Mouse (Mus musculus): ENCODE results near the gene Creb3l2.
"Not testable (repeated sequence)": the region's sequence is repeated elsewhere in the genome, so short reads cannot be mapped to it uniquely, and the experiment has no call there.

Gene Creb3l2

GRCm38 (mm10) chr6:37409829-37410228, 32.1 kb downstream of the Creb3l2 start:
- DNase-seq (ENCODE audit: low read depth), result peak; percentile 17

- DNase-seq (ENCODE audit: low read depth), result no peak
Observed at GRCm38 (mm10) chr6:37407876-37408275, 34.1 kb downstream of the Creb3l2 start.

- no peak for DNase-seq (ENCODE audit: low read depth)
Observed at GRCm38 (mm10) chr6:37406903-37407302, 35.0 kb downstream of the Creb3l2 start.

GRCm38 (mm10) chr6:37406018-37406417, 35.9 kb downstream of the Creb3l2 start:
- no peak for DNase-seq (ENCODE audit: low read depth)

- DNase-seq (ENCODE audit: low read depth), result no peak
Observed at GRCm38 (mm10) chr6:37404325-37404724, 37.6 kb downstream of the Creb3l2 start.

- DNase-seq (ENCODE audit: low read depth), result no peak
Observed at GRCm38 (mm10) chr6:37401928-37402327, 40.0 kb downstream of the Creb3l2 start.

- DNase-seq (ENCODE audit: low read depth), result no peak
Observed at GRCm38 (mm10) chr6:37400866-37401525, 41.0 kb downstream of the Creb3l2 start.

GRCm38 (mm10) chr6:37400167-37400566, 41.8 kb downstream of the Creb3l2 start:
- DNase-seq (ENCODE audit: low read depth), result no peak

GRCm38 (mm10) chr6:37398943-37399342, 43.0 kb downstream of the Creb3l2 start:
- DNase-seq (ENCODE audit: low read depth), result no peak

GRCm38 (mm10) chr6:37397973-37398372, 44.0 kb downstream of the Creb3l2 start:
- DNase-seq (ENCODE audit: low read depth), result no peak

- no peak for DNase-seq (ENCODE audit: low read depth)
Observed at GRCm38 (mm10) chr6:37397254-37397653, 44.7 kb downstream of the Creb3l2 start.

- no peak for DNase-seq (ENCODE audit: low read depth)
Observed at GRCm38 (mm10) chr6:37396127-37396526, 45.8 kb downstream of the Creb3l2 start.

- DNase-seq (ENCODE audit: low read depth), result no peak
Observed at GRCm38 (mm10) chr6:37393263-37393662, 48.7 kb downstream of the Creb3l2 start.

- no peak for DNase-seq (ENCODE audit: low read depth)
Observed at GRCm38 (mm10) chr6:37392262-37392661, 49.7 kb downstream of the Creb3l2 start.

- DNase-seq (ENCODE audit: low read depth), result no peak
Observed at GRCm38 (mm10) chr6:37391313-37391712, 50.6 kb downstream of the Creb3l2 start.

- DNase-seq (ENCODE audit: low read depth), result no peak
Observed at GRCm38 (mm10) chr6:37388960-37389359, 53.0 kb downstream of the Creb3l2 start.

- no peak for DNase-seq (ENCODE audit: low read depth)
Observed at GRCm38 (mm10) chr6:37388501-37388900, 53.4 kb downstream of the Creb3l2 start.

- no peak for DNase-seq (ENCODE audit: low read depth)
Observed at GRCm38 (mm10) chr6:37387281-37387680, 54.7 kb downstream of the Creb3l2 start.

GRCm38 (mm10) chr6:37385602-37386285, 56.2 kb downstream of the Creb3l2 start:
- DNase-seq (ENCODE audit: low read depth), result no peak

GRCm38 (mm10) chr6:37382761-37383160, 59.2 kb downstream of the Creb3l2 start:
- no peak for DNase-seq (ENCODE audit: low read depth)

GRCm38 (mm10) chr6:37377836-37378580, 63.9 kb downstream of the Creb3l2 start:
- no peak for DNase-seq (ENCODE audit: low read depth)

- DNase-seq (ENCODE audit: low read depth), result not testable (repeated sequence)
Observed at GRCm38 (mm10) chr6:37377387-37377786, 64.6 kb downstream of the Creb3l2 start.

GRCm38 (mm10) chr6:37375452-37375851, 66.5 kb downstream of the Creb3l2 start:
- no peak for DNase-seq (ENCODE audit: low read depth)

Measured in c-Kit-positive CD71-positive TER-119-negative erythroid progenitor cells, embryonic 14.5 days (primary cell).